Mouse (Mus musculus): ENCODE data around the gene Itpr3. TPM values are rescaled to one million over a fixed set of nuclear protein-coding genes. Genes with fewer than 3 reads are reported as not detected.

Gene Itpr3
- total and polyA plus RNA-seq, 3 experiments: 4.6 to 6.7 (median 6.2) TPM

DNA sequence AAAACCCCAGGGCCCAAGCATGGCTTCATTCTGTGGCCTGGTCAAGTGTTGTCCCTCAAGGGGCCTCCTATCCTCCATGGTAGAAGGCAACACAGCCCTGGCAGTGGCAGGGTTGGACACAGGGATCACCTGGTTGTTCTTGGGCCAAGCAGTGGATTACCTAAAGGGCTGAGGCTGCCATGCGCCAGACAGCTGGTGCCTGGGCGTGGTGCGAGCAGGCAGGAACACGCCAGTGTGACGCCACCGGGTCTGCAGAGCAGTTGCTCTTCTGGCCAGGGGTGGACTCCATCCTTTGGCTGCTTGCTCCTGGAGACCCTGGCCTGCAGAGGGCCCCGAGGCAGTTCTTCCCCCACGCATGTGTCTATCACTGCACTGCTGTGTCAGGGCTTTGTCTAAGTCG is 16.7 kb downstream of the Itpr3 start:
- no peak overlapping the region for H3K4me3 ChIP-seq
- 62% methylated on average over 9 of the region's 9 CpGs for WGBS
- TF ChIP-seq POLR2A (IDR thresholded peaks at IDR 0.05; ENCODE audit: insufficient read depth, low read depth, low read length): no peak
- TF ChIP-seq CTCF (IDR thresholded peaks at IDR 0.05): no peak
- TF ChIP-seq EP300 (IDR thresholded peaks at IDR 0.05; ENCODE audit: insufficient read depth, low read depth, low read length): no peak
- H3K27me3 ChIP-seq (ENCODE audit: control insufficient read depth, insufficient read depth, low read length): no peaks in the 10 kb centered on the region
- H3K9ac ChIP-seq (ENCODE audit: low read depth, low read length): no peak overlapping the region
- H3K79me2 ChIP-seq (replicated peaks; ENCODE audit: control insufficient read depth, insufficient read depth, low read length): no peaks in the 10 kb centered on the region
- H3K36me3 ChIP-seq (ENCODE audit: control insufficient read depth, insufficient read depth, low read length): no peaks in the 10 kb centered on the region
- DNase-seq: no peak
- intact Hi-C loops (cut with DNase I): no loop called here
- H3K4me1 ChIP-seq (ENCODE audit: control insufficient read depth, insufficient read depth, low read length): no peaks in the 10 kb centered on the region; the same call in 1 of the 2 replicates
- no peak overlapping the region for H3K27ac ChIP-seq

DNA sequence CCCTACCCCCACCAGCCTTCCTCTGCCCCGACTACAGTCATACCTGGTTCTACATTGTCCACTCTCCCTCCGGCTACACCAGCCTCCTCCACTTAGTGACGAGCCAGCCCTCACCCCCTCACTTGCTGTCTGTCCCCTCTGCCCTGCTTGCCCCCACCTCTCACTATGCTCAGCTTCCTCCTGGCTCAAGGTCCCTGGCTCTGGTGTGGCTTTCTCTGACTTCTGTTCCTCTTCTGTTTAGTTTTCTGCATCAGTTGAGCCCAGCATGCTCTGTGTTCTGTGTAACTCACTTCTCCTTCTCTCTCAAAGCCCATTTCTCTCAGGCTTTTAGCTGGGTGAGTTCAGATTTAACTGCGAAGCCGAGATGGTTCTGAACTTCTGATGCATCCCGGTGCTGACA is 17.1 kb downstream of the Itpr3 start:
- Histone ChIP-seq H3K9ac (ENCODE audit: low read depth, low read length) (no peak overlapping the region), H3K27ac (no peak overlapping the region), H3K27me3 (ENCODE audit: control insufficient read depth, insufficient read depth, low read length) (no peaks in the 10 kb centered on the region), H3K4me1 (ENCODE audit: control insufficient read depth, insufficient read depth, low read length) (no peaks in the 10 kb centered on the region; the same call in 1 of the 2 replicates), H3K79me2 (replicated peaks; ENCODE audit: control insufficient read depth, insufficient read depth, low read length) (no peaks in the 10 kb centered on the region), H3K4me3 (no peak overlapping the region), H3K36me3 (ENCODE audit: control insufficient read depth, insufficient read depth, low read length) (no peaks in the 10 kb centered on the region)
- intact Hi-C loops (cut with DNase I): no loop called here
- DNase-seq: no peak
- TF ChIP-seq POLR2A (IDR thresholded peaks at IDR 0.05; ENCODE audit: insufficient read depth, low read depth, low read length) (no peak), CTCF (IDR thresholded peaks at IDR 0.05) (no peak), EP300 (IDR thresholded peaks at IDR 0.05; ENCODE audit: insufficient read depth, low read depth, low read length) (no peak)
- WGBS: 65% methylated on average over 6 of the region's 6 CpGs

DNA sequence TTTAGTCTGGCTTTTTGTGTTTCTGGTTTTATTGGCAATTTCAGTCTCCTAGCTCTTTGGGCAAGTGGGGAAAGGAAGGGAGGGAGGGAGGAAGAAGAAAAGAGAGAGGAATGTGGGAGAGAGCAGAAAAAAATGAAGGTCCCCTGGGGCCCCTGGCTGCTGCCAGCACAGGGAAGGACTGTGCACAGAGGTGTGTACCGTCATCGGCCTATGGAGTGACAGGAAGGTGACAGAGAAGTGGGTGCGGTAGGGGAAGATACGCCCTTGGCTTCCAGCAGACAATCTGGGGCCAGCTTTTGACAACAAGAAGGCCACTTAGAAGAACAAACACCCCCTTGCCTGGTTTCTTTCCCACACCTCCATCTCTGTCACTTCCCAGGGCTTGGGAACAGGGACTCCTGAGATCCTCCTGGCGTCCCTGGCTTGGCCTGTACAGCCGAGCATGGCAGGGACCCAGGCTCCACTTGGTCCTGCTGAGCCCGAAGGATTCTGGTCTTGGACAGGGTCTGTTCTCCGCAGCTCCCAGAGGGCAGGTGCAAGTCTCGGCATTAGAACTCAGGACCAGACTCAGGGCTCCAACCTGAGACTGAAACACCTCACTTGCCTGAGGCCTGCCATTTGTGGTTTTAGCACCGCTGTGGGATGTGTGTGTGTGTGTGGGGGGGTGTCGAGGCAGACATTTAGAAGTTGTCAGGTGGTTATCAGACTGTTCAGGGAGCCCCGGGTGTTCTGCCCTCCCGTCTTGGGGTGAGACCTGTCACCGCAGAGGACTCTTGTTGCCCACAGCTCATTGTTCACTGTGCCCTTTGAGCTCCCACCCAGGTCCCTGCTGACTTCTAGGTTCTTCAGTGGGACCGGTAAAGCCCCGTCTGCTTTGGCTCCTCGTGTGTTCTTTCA is 18.0 kb downstream of the Itpr3 start:
- Histone ChIP-seq H3K27me3 (ENCODE audit: control insufficient read depth, insufficient read depth, low read length) (no peaks in the 10 kb centered on the region), H3K9ac (ENCODE audit: low read depth, low read length) (no peak overlapping the region), H3K4me1 (ENCODE audit: control insufficient read depth, insufficient read depth, low read length) (no peaks in the 10 kb centered on the region; the same call in 1 of the 2 replicates), H3K4me3 (no peak overlapping the region), H3K79me2 (replicated peaks; ENCODE audit: control insufficient read depth, insufficient read depth, low read length) (no peaks in the 10 kb centered on the region), H3K27ac (no peak overlapping the region), H3K36me3 (ENCODE audit: control insufficient read depth, insufficient read depth, low read length) (no peaks in the 10 kb centered on the region)
- 65% methylated on average over 17 of the region's 17 CpGs for WGBS
- DNase-seq: no peak
- intact Hi-C loops (cut with DNase I): no loop called here
- TF ChIP-seq EP300 (IDR thresholded peaks at IDR 0.05; ENCODE audit: insufficient read depth, low read depth, low read length): no peak
- no peak for TF ChIP-seq POLR2A (IDR thresholded peaks at IDR 0.05; ENCODE audit: insufficient read depth, low read depth, low read length)
- no peak for TF ChIP-seq CTCF (IDR thresholded peaks at IDR 0.05)

DNA sequence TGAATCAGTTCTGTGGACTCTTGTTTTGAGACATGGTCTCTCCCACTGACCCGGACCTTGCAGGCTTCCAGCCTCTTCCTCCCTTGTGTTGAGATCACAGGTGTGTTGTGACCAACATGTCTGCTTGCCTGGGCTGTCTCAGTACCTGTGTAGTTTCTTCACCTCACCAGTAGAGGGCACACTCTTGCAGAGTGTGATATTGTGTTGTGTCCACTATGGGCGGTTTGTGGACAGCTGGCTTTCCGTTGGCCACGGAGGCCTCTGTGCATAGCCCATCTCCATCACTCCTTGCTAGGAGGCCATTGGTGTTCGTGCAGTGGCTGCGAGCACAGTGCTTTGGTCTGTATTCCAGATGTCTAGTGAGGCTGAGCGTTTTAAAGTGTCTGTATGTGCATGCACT is 20.0 kb downstream of the Itpr3 start:
- Histone ChIP-seq H3K4me1 (ENCODE audit: control insufficient read depth, insufficient read depth, low read length) (peaks cover 3% of the 10 kb centered on the region), H3K79me2 (replicated peaks; ENCODE audit: control insufficient read depth, insufficient read depth, low read length) (no peaks in the 10 kb centered on the region), H3K9ac (ENCODE audit: low read depth, low read length) (no peak overlapping the region), H3K36me3 (ENCODE audit: control insufficient read depth, insufficient read depth, low read length) (no peaks in the 10 kb centered on the region), H3K27me3 (ENCODE audit: control insufficient read depth, insufficient read depth, low read length) (no peaks in the 10 kb centered on the region), H3K27ac (no peak overlapping the region), H3K4me3 (no peak overlapping the region)
- TF ChIP-seq CTCF (IDR thresholded peaks at IDR 0.05) (peak; percentile 32), POLR2A (IDR thresholded peaks at IDR 0.05; ENCODE audit: insufficient read depth, low read depth, low read length) (no peak)
- 95% methylated on average over 7 of the region's 7 CpGs for WGBS
- intact Hi-C loops (cut with DNase I): no loop called here
- DNase-seq: no peak

DNA sequence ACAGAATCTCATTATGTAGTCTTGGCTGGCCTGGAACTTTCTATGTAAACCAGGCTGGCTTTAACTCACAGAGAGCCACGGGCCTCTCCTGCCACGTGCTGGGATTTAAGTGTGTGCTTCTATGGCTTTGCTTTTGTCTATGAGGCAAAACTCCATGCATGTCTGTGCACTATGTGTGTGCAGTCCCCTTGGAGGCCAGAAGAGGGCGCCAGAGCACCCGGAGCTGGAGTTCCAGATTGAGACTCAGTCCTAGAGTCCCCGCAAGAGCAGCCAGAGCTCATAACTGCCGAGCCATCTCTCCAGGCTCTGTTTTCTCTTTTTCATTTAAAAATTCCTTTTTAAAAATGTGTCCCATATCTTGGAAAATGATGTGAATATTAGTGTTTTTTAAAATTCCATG is 20.8 kb downstream of the Itpr3 start:
- Histone ChIP-seq H3K79me2 (replicated peaks; ENCODE audit: control insufficient read depth, insufficient read depth, low read length) (no peaks in the 10 kb centered on the region), H3K27me3 (ENCODE audit: control insufficient read depth, insufficient read depth, low read length) (no peaks in the 10 kb centered on the region), H3K27ac (no peak overlapping the region), H3K36me3 (ENCODE audit: control insufficient read depth, insufficient read depth, low read length) (no peaks in the 10 kb centered on the region), H3K4me3 (no peak overlapping the region), H3K9ac (ENCODE audit: low read depth, low read length) (no peak overlapping the region), H3K4me1 (ENCODE audit: control insufficient read depth, insufficient read depth, low read length) (peaks cover 3% of the 10 kb centered on the region)
- intact Hi-C loops (cut with DNase I): no loop called here
- WGBS: 80% methylated on average over 6 of the region's 6 CpGs
- TF ChIP-seq EP300 (IDR thresholded peaks at IDR 0.05; ENCODE audit: insufficient read depth, low read depth, low read length) (no peak), CTCF (IDR thresholded peaks at IDR 0.05) (peak; percentile 59)
- no peak for DNase-seq

DNA sequence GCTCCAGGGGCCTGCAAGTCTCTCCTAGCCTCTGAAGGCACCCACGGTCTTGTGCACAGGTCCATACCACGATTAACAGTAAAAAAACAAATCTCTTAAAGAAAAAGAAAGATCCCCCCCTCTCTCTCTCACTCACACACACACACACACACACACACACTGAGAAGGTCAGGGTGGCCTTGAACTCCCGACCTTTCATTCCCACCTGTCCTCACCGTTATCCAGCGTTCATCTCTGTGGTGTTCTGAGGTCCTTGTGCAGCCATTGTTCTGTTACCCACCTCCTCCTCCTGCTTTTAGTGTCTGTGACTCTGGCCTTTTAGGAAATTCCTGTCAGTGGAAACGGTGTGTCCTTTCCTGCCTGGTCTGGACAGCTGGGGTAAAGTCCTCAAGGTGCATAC is 21.4 kb downstream of the Itpr3 start:
- WGBS: 67% methylated on average over 6 of the region's 6 CpGs
- intact Hi-C loops (cut with DNase I): no loop called here

More for the DNA sequence above, 21.4 kb downstream of the Itpr3 start:
- H3K4me3 ChIP-seq: no peak overlapping the region
- H3K27ac ChIP-seq: no peak overlapping the region
- no peak for DNase-seq
- no peaks in the 10 kb centered on the region for H3K36me3 ChIP-seq (ENCODE audit: control insufficient read depth, insufficient read depth, low read length)
- H3K4me1 ChIP-seq (ENCODE audit: control insufficient read depth, insufficient read depth, low read length): peaks cover 3% of the 10 kb centered on the region
- no peaks in the 10 kb centered on the region for H3K27me3 ChIP-seq (ENCODE audit: control insufficient read depth, insufficient read depth, low read length)
- no peaks in the 10 kb centered on the region for H3K79me2 ChIP-seq (replicated peaks; ENCODE audit: control insufficient read depth, insufficient read depth, low read length)
- TF ChIP-seq POLR2A (IDR thresholded peaks at IDR 0.05; ENCODE audit: insufficient read depth, low read depth, low read length) (no peak), CTCF (IDR thresholded peaks at IDR 0.05) (no peak), EP300 (IDR thresholded peaks at IDR 0.05; ENCODE audit: insufficient read depth, low read depth, low read length) (no peak)
- no peak overlapping the region for H3K9ac ChIP-seq (ENCODE audit: low read depth, low read length)

Data from heart, adult 2 months (tissue).